Mouse (Mus musculus): Measurements from ENCODE around the gene Ap2m1. TPM values are rescaled to one million over a fixed set of nuclear protein-coding genes. Genes with fewer than 3 reads are reported as not detected.

Gene Ap2m1
- polyA plus RNA-seq, 1 experiment: 241 TPM

DNA sequence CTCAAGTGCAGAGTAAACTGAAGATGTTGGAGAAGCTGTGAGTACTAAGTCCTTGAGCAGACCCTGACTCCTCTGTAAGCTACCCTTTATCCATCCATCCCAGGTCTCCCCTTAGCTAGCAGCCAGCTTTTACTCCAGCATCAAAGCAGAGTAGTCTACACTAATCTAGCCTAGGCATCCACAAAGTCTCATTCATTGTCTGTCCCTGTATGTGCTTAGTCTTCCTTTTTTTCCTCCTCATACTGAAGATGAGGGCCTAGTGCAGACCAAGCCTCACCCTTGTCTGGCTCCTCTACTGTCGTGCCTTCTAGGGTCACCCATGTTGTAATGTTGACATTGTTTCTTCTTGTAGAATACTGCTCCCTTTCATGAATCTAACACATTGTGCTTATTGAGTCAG lies 17.3 kb downstream of the Ap2m1 start:
- TF ChIP-seq POLR2A (IDR thresholded peaks at IDR 0.05; ENCODE audit: low read depth, low read length): no peak
- TF ChIP-seq CTCF (IDR thresholded peaks at IDR 0.05; ENCODE audit: extremely low read depth, insufficient read depth, insufficient read length, insufficient replicate concordance): no peak
- Histone ChIP-seq H3K36me3 (ENCODE audit: control insufficient read depth, insufficient read depth, low read length) (peaks cover 27% of the 10 kb centered on the region), H3K27ac (ENCODE audit: insufficient read depth, low read length) (no peak overlapping the region), H3K4me1 (ENCODE audit: control insufficient read depth, insufficient read depth, insufficient read length) (peaks cover 3% of the 10 kb centered on the region; the same call in 1 of the 2 replicates), H3K4me3 (ENCODE audit: extremely low read depth, insufficient read depth, insufficient read length) (no peak overlapping the region), H3K27me3 (ENCODE audit: control insufficient read depth, insufficient read depth, low read length) (no peaks in the 10 kb centered on the region)
- WGBS: 92% methylated on average over 1 of the region's 1 CpGs
- no peak for DNase-seq (ENCODE audit: low read depth in 1 of 2, low spot score in 2 of 2)

DNA sequence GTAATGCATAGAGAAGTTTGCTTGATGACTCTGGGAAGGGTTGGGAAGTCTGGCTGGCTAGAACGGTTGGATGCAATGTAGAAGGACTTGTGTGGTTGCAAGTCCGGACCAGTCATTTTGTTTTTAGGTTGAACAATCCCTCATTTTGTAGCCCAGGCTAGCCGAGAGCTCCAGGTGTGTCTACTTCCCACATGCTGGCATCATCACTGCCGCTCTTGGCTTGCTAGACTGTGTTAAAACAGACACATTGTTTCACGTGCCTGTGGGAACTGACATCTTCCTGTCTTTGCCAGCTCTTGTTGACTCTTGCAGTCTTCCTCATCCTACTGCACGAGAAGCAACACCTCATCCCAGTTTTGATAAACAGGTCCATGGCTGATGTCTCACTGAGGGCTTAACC lies 19.7 kb downstream of the Ap2m1 start:
- DNase-seq (ENCODE audit: low read depth in 1 of 2, low spot score in 2 of 2): no peak
- WGBS: 91% methylated on average over 6 of the region's 6 CpGs
- no peak overlapping the region for H3K4me3 ChIP-seq (ENCODE audit: extremely low read depth, insufficient read depth, insufficient read length)
- H3K27ac ChIP-seq (ENCODE audit: insufficient read depth, low read length): no peak overlapping the region
- no peaks in the 10 kb centered on the region for H3K27me3 ChIP-seq (ENCODE audit: control insufficient read depth, insufficient read depth, low read length)
- H3K36me3 ChIP-seq (ENCODE audit: control insufficient read depth, insufficient read depth, low read length): peaks cover 41% of the 10 kb centered on the region
- no peaks in the 10 kb centered on the region for H3K4me1 ChIP-seq (ENCODE audit: control insufficient read depth, insufficient read depth, insufficient read length)
- TF ChIP-seq POLR2A (IDR thresholded peaks at IDR 0.05; ENCODE audit: low read depth, low read length) (no peak), CTCF (IDR thresholded peaks at IDR 0.05; ENCODE audit: extremely low read depth, insufficient read depth, insufficient read length, insufficient replicate concordance) (no peak)

DNA sequence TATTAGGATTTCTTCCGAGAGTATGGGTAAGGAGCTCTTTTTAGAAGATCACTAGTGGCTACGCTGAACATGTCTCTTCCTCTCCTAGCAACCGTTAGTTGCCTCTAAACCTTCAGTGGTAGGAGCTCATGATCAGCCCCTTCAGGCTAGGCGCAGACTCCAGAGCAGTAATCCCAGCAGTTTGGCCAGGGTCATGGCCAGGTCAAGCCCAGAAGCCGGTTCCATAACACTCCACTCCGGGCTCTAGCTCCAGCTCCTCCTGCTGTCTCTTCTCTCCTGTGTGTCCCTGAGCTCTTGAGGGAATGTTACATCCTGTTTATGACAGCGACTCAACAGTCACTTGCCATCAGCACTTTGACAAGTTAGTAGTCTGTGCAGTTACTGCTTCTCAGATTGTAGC lies 22.1 kb downstream of the Ap2m1 start:
- H3K36me3 ChIP-seq (ENCODE audit: control insufficient read depth, insufficient read depth, low read length): peaks cover 37% of the 10 kb centered on the region
- no peak for DNase-seq (ENCODE audit: low read depth in 1 of 2, low spot score in 2 of 2)
- WGBS: 92% methylated on average over 7 of the region's 7 CpGs

DNA sequence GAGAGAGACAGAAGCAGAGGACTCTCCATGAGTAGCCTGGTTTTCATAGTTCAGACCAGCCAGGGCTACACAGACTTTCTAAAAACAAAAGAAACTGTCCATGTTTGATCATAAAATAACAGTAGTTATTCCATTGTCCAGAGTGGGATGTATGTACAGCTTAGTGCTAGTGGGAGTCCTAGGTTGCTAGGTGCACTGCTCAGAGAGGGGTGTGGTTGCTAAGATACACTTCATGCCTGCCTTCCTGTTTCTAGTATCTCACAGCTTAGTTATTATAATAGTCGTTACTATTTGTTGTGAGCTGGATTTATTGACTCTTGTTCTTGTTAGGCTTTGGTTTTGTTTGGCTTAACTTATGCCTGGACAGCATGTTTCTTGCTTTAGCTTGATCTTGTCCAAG lies 29.8 kb downstream of the Ap2m1 start:
- no peaks in the 10 kb centered on the region for H3K4me1 ChIP-seq (ENCODE audit: control insufficient read depth, insufficient read depth, insufficient read length)
- 44% methylated on average over 1 of the region's 1 CpGs for WGBS

More for the DNA sequence above, 22.1 kb downstream of the Ap2m1 start:
- Histone ChIP-seq H3K27ac (ENCODE audit: insufficient read depth, low read length) (no peak overlapping the region), H3K4me1 (ENCODE audit: control insufficient read depth, insufficient read depth, insufficient read length) (no peaks in the 10 kb centered on the region), H3K4me3 (ENCODE audit: extremely low read depth, insufficient read depth, insufficient read length) (no peak overlapping the region), H3K27me3 (ENCODE audit: control insufficient read depth, insufficient read depth, low read length) (no peaks in the 10 kb centered on the region)
- no peak for TF ChIP-seq POLR2A (IDR thresholded peaks at IDR 0.05; ENCODE audit: low read depth, low read length)
- TF ChIP-seq CTCF (IDR thresholded peaks at IDR 0.05; ENCODE audit: extremely low read depth, insufficient read depth, insufficient read length, insufficient replicate concordance): no peak

DNA sequence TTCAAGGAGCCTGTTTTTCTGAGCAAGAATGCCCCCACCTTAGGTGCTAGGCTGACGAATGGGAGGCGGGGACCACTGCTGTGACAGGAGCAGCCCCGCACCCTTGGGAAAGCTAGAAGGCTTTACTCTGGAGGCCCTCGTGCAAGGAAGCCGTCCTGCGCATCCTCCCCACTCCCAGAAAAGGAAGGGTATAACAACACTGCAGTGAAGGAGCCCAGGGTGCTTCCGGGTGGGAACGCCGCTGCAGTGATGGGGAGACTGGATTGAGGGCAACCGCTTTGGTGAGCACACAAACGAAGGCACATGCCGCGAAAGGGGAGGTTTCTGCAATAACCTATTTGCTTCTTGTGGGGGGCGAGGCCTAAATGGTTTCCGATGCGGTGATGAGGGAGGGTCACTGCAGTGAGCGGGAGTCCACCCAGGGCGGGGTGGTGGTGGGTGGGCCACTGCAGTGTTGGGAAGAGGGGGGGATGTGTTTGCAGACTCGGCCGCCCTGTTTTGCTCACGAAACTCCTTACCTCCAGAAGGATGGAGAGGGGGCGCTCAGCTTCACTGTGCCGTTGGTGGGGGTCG lies 54.2 kb downstream of the Ap2m1 start, which contains the start of gene Vwa5b2:
TSS of gene Vwa5b2 (plus strand) at position 106 of the 573 bp plus-strand sequence.
- H3K4me3 ChIP-seq (ENCODE audit: extremely low read depth, insufficient read depth, insufficient read length): peak within 1 kb of the TSS; percentile 17; the same call in 1 of the 2 replicates
- no peak within 1 kb of the TSS for H3K27ac ChIP-seq (ENCODE audit: insufficient read depth, low read length)
- H3K27me3 ChIP-seq (ENCODE audit: control insufficient read depth, insufficient read depth, low read length): peaks cover 15% of the 10 kb centered on the region
- 4% methylated on average over 24 of the region's 24 CpGs for WGBS
- H3K36me3 ChIP-seq (ENCODE audit: control insufficient read depth, insufficient read depth, low read length): no peaks in the 10 kb centered on the region
- H3K4me1 ChIP-seq (ENCODE audit: control insufficient read depth, insufficient read depth, insufficient read length): peaks cover 3% of the 10 kb centered on the region; the same call in 1 of the 2 replicates
- no peak for DNase-seq (ENCODE audit: low read depth in 1 of 2, low spot score in 2 of 2)
- TF ChIP-seq CTCF (IDR thresholded peaks at IDR 0.05; ENCODE audit: extremely low read depth, insufficient read depth, insufficient read length, insufficient replicate concordance) (no peak), POLR2A (IDR thresholded peaks at IDR 0.05; ENCODE audit: low read depth, low read length) (no peak)

More for the DNA sequence above, 29.8 kb downstream of the Ap2m1 start:
- TF ChIP-seq POLR2A (IDR thresholded peaks at IDR 0.05; ENCODE audit: low read depth, low read length): no peak
- no peak for TF ChIP-seq CTCF (IDR thresholded peaks at IDR 0.05; ENCODE audit: extremely low read depth, insufficient read depth, insufficient read length, insufficient replicate concordance)
- Histone ChIP-seq H3K36me3 (ENCODE audit: control insufficient read depth, insufficient read depth, low read length) (peaks cover 12% of the 10 kb centered on the region), H3K27me3 (ENCODE audit: control insufficient read depth, insufficient read depth, low read length) (no peaks in the 10 kb centered on the region), H3K27ac (ENCODE audit: insufficient read depth, low read length) (no peak overlapping the region), H3K4me3 (ENCODE audit: extremely low read depth, insufficient read depth, insufficient read length) (no peak overlapping the region)
- DNase-seq (ENCODE audit: low read depth in 1 of 2, low spot score in 2 of 2): no peak

DNA sequence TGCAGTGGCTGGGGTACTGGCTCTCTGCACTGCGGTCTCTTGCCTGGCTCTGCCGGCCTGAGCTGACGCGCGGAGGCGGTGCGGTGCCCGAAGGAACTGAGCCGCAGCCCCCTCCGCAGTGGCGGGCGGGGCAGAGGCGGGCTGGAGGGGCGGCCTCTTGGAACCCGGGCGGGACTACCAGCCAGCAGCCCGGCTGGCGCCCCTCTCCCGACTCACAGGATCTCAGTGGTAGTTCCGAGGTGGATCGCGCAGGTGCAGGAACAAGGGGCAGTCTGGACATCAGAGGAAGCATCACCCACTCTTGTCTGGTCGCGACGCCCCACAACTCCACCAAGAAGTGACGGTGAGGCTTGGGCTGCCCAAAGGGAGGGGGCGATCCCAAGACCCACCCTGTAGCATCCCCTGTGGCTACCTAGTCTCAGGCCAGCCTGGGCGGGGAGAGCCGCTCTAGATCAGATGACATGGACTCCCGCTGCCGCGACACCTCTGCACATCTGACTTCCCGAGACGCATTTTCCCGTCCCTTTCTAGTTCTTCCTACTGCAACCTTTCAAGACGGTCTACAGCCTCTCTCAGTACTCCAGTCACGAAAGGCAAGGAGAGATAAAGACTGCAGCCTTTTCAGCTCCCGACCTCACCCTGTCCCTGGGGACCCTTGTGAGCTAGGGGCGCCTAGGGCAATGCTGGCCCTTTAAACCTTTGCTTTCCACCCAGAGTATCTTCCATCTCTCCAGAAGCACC lies 54.8 kb downstream of the Ap2m1 start:
- peak overlapping the region; percentile 17; the same call in 1 of the 2 replicates for H3K4me3 ChIP-seq (ENCODE audit: extremely low read depth, insufficient read depth, insufficient read length)

DNA sequence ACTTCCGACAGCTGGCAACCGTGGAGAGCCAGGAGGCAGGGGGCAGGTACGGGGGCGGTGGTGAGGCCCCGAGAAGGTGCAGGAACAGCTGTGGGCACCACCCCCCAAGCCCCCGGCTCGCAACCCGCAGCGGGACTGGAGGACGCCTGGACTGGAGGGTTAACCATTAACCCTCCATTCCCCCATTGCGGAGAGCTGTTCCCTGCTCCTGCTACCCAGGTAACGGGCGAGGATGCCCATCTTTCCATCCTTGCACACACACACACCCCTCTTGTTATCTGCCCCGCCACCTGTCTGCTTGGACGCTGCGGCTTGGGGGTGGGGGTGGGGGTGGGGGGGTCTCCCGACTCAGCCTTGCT lies 55.4 kb downstream of the Ap2m1 start:
- Histone ChIP-seq H3K4me1 (ENCODE audit: control insufficient read depth, insufficient read depth, insufficient read length) (peaks cover 3% of the 10 kb centered on the region; the same call in 1 of the 2 replicates), H3K36me3 (ENCODE audit: control insufficient read depth, insufficient read depth, low read length) (no peaks in the 10 kb centered on the region), H3K27me3 (ENCODE audit: control insufficient read depth, insufficient read depth, low read length) (peaks cover 15% of the 10 kb centered on the region), H3K4me3 (ENCODE audit: extremely low read depth, insufficient read depth, insufficient read length) (no peak overlapping the region), H3K27ac (ENCODE audit: insufficient read depth, low read length) (no peak overlapping the region)
- WGBS: 5% methylated on average over 17 of the region's 17 CpGs
- DNase-seq (ENCODE audit: low read depth in 1 of 2, low spot score in 2 of 2): no peak
- TF ChIP-seq POLR2A (IDR thresholded peaks at IDR 0.05; ENCODE audit: low read depth, low read length) (no peak), CTCF (IDR thresholded peaks at IDR 0.05; ENCODE audit: extremely low read depth, insufficient read depth, insufficient read length, insufficient replicate concordance) (no peak)

More for the DNA sequence above, 54.8 kb downstream of the Ap2m1 start:
- H3K27me3 ChIP-seq (ENCODE audit: control insufficient read depth, insufficient read depth, low read length): peaks cover 15% of the 10 kb centered on the region
- TF ChIP-seq POLR2A (IDR thresholded peaks at IDR 0.05; ENCODE audit: low read depth, low read length) (no peak), CTCF (IDR thresholded peaks at IDR 0.05; ENCODE audit: extremely low read depth, insufficient read depth, insufficient read length, insufficient replicate concordance) (no peak)
- no peaks in the 10 kb centered on the region for H3K36me3 ChIP-seq (ENCODE audit: control insufficient read depth, insufficient read depth, low read length)
- peaks cover 3% of the 10 kb centered on the region; the same call in 1 of the 2 replicates for H3K4me1 ChIP-seq (ENCODE audit: control insufficient read depth, insufficient read depth, insufficient read length)
- WGBS: under 1% methylated on average over 39 of the region's 39 CpGs
- no peak overlapping the region for H3K27ac ChIP-seq (ENCODE audit: insufficient read depth, low read length)
- DNase-seq (ENCODE audit: low read depth in 1 of 2, low spot score in 2 of 2): no peak

Data from spleen, adult 2 months (tissue).